ENCODE assay signal across 21 mouse cellular contexts in the genomic region with DNA sequence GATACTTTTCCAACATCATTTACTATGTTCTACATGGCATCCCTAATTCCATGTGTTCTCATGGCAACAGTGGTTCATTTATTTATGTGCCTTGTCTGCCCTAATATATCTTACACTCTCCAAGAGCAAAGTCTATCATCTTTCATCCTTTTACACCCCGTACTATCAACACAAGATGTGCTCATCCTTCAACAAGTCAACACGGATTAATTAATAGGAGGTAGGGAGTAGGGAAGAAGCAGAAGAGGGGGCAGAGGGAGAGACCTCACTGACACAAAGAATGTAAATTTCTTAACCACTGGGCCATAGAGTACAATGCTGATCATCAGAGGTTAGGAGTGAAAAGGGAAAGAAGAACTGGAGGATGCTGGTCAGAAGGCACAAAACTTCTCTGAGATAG.
DNase-seq lines count a peak whose midpoint lies in the region; ATAC-seq and TF ChIP-seq lines count a peak whose summit lies in the region.
"Had no signal": no experiment of that assay in that cellular context is flagged by ENCODE, and none has a peak within 500 bp of the region (broad histone marks: within the 10 kb centered on the region; RNA-seq: fewer than 3 reads in every experiment).

No protein-coding gene starts in this region.

- H3K9me3 ChIP-seq in kidney, embryonic 14.5 days (ENCODE audit: control insufficient read depth, low read length): no peaks in the 10 kb centered on the region
- H3K9me3 ChIP-seq in kidney, embryonic 15.5 days (replicated peaks): no peaks in the 10 kb centered on the region
- no peaks in the 10 kb centered on the region for H3K9me3 ChIP-seq in kidney, embryonic 16.5 days (ENCODE audit: low read length)
- no peaks in the 10 kb centered on the region for H3K9me3 ChIP-seq in kidney, postnatal 0 days (replicated peaks; ENCODE audit: low read length)

- H3K27ac ChIP-seq in kidney, embryonic 14.5 days (ENCODE audit: low read depth, low read length): no peak overlapping the region
- H3K27ac ChIP-seq in kidney, embryonic 15.5 days: no peak overlapping the region
- H3K27ac ChIP-seq in kidney, embryonic 16.5 days (ENCODE audit: low read length): no peak overlapping the region
- H3K27ac ChIP-seq in kidney, postnatal 0 days: no peak overlapping the region

- ATAC-seq in kidney, embryonic 14.5 days (ENCODE audit: low FRiP score, low TSS enrichment): peak; percentile 92
- peak; percentile 88 for ATAC-seq in kidney, embryonic 15.5 days (replicated peaks; ENCODE audit: low FRiP score)
- peak; percentile 90 for ATAC-seq in kidney, embryonic 16.5 days (ENCODE audit: low FRiP score, low TSS enrichment)
- peak; percentile 65; the same call in 1 of the 2 replicates for ATAC-seq in kidney, postnatal 0 days (replicated peaks; ENCODE audit: low FRiP score, low read depth)
- ATAC-seq: activated CD4-positive, CD25-positive, alpha-beta regulatory T cell, adult 4 months; CD4-positive, CD25-positive, alpha-beta regulatory T cell, adult 4 months; Patski had no signal

- no peak overlapping the region for H3K4me3 ChIP-seq in kidney, embryonic 14.5 days (ENCODE audit: low read length)
- no peak overlapping the region for H3K4me3 ChIP-seq in kidney, embryonic 15.5 days (replicated peaks)
- no peak overlapping the region for H3K4me3 ChIP-seq in kidney, embryonic 16.5 days (ENCODE audit: low read length)
- H3K4me3 ChIP-seq in kidney, postnatal 0 days (replicated peaks; ENCODE audit: low read depth, low read length): no peak overlapping the region

- H3K27me3 ChIP-seq in kidney, embryonic 14.5 days (ENCODE audit: control insufficient read depth, insufficient read depth, low read length): no peaks in the 10 kb centered on the region
- H3K27me3 ChIP-seq in kidney, embryonic 15.5 days: no peaks in the 10 kb centered on the region
- no peaks in the 10 kb centered on the region for H3K27me3 ChIP-seq in kidney, embryonic 16.5 days (ENCODE audit: insufficient read depth, low read length)
- H3K27me3 ChIP-seq in kidney, postnatal 0 days (ENCODE audit: insufficient read depth, low read length): no peaks in the 10 kb centered on the region

- H3K36me3 ChIP-seq in kidney, embryonic 14.5 days (ENCODE audit: control insufficient read depth, insufficient read depth, low read length): no peaks in the 10 kb centered on the region
- H3K36me3 ChIP-seq in kidney, embryonic 15.5 days: no peaks in the 10 kb centered on the region
- H3K36me3 ChIP-seq in kidney, embryonic 16.5 days (ENCODE audit: insufficient read depth, low read length): no peaks in the 10 kb centered on the region
- no peaks in the 10 kb centered on the region for H3K36me3 ChIP-seq in kidney, postnatal 0 days (ENCODE audit: insufficient read depth, low read length)
- H3K36me3 ChIP-seq: G1E had no signal

- TF ChIP-seq CTCF in kidney, postnatal 0 days (IDR thresholded peaks at IDR 0.05; ENCODE audit: low read depth): no peak

- WGBS in kidney, embryonic 14.5 days: 28% methylated on average over 2 of the region's 2 CpGs
- WGBS in kidney, embryonic 15.5 days: 12% methylated on average over 2 of the region's 2 CpGs
- 28% methylated on average over 2 of the region's 2 CpGs for WGBS in kidney, embryonic 16.5 days
- 31% methylated on average over 2 of the region's 2 CpGs for WGBS in kidney, postnatal 0 days

- H3K4me1 ChIP-seq in kidney, embryonic 14.5 days (ENCODE audit: control insufficient read depth, insufficient read depth, low read length): no peaks in the 10 kb centered on the region
- H3K4me1 ChIP-seq in kidney, embryonic 15.5 days: no peaks in the 10 kb centered on the region
- H3K4me1 ChIP-seq in kidney, embryonic 16.5 days (ENCODE audit: insufficient read depth, low read length): no peaks in the 10 kb centered on the region
- no peaks in the 10 kb centered on the region for H3K4me1 ChIP-seq in kidney, postnatal 0 days (replicated peaks; ENCODE audit: insufficient read depth, low read length)

- H3K9ac ChIP-seq in kidney, embryonic 14.5 days (ENCODE audit: low read depth, low read length): no peak overlapping the region
- no peak overlapping the region for H3K9ac ChIP-seq in kidney, embryonic 15.5 days
- no peak overlapping the region for H3K9ac ChIP-seq in kidney, embryonic 16.5 days (replicated peaks; ENCODE audit: low read length)
- no peak overlapping the region for H3K9ac ChIP-seq in kidney, postnatal 0 days (ENCODE audit: low read depth, low read length)

- no peak for DNase-seq in kidney, adult 8-10 months
- no peak for DNase-seq in kidney, postnatal 10 days
- DNase-seq in kidney, adult 11 months: no peak
- peak; percentile 62 for DNase-seq in kidney, postnatal 0 days (ENCODE audit: low spot score)
- no peak for DNase-seq in kidney, adult 18-20 months
- DNase-seq: adrenal gland, adult 2 months; adrenal gland, adult 8-10 months; adrenal gland, postnatal 10 days; adrenal gland, postnatal 14 days; adrenal gland, postnatal 25 days; adrenal gland, postnatal 36 days; B cell, adult 2 months; cerebellum, adult 11 months; cerebellum, adult 11-12 months had no signal

- H3K4me2 ChIP-seq in kidney, embryonic 14.5 days (replicated peaks; ENCODE audit: low read depth, low read length): no peak overlapping the region
- no peak overlapping the region for H3K4me2 ChIP-seq in kidney, embryonic 15.5 days
- no peak overlapping the region for H3K4me2 ChIP-seq in kidney, embryonic 16.5 days (replicated peaks; ENCODE audit: low read depth, low read length)
- no peak overlapping the region for H3K4me2 ChIP-seq in kidney, postnatal 0 days (ENCODE audit: low read length)
